Mouse (Mus musculus) intestine, embryonic 14.5 days (tissue): ENCODE measurements at regions not wholly inside any gene's neighbourhood (a gene's known extent, or its start where the extent isn't known, plus 50 kb on each side); places are given as distances from the start of the nearest gene placed in this dataset.

Source experiments
- ATAC-seq: fragments of 200-750 bp; cut with Nextera tagmentation; replicated peaks from 2 replicates; pipeline ENCODE4 v1.8.0; 2017; ENCODE audit warnings: low read depth, moderate number of reproducible peaks, moderate TSS enrichment, moderate library complexity; ENCODE audit not compliant: low FRiP score, low TSS enrichment
- DNase-seq: peaks from one replicate; pipeline ENCODE4 v3.0.0-alpha.2; 2018; ENCODE audit warnings: low spot score
- H3K27ac ChIP-seq: fragments of 300-500 bp; sonication (generic); 2 replicates; pipeline ENCODE4 v1.5.1; 2014; ENCODE audit warnings: low read depth, mild to moderate bottlenecking, control low read depth
- H3K27me3 ChIP-seq: fragments of 300-500 bp; sonication (generic); replicated peaks from 2 replicates; pipeline ENCODE4 v1.6.1; 2014; ENCODE audit warnings: low read length, control low read depth; ENCODE audit not compliant: control insufficient read depth, insufficient read depth
- H3K36me3 ChIP-seq: fragments of 300-500 bp; sonication (generic); 2 replicates; pipeline ENCODE4 v1.6.1; 2014; ENCODE audit warnings: low read length, control low read depth; ENCODE audit not compliant: control insufficient read depth, insufficient read depth
- H3K4me1 ChIP-seq: fragments of 300-500 bp; sonication (generic); replicated peaks from 2 replicates; pipeline ENCODE4 v1.6.1; 2014; ENCODE audit warnings: low read length, control low read depth, mixed read lengths; ENCODE audit not compliant: control insufficient read depth, insufficient read depth
- H3K4me2 ChIP-seq: fragments of 300-500 bp; sonication (generic); 2 replicates; pipeline ENCODE4 v1.6.1; 2014; ENCODE audit warnings: low read length
- H3K4me3 ChIP-seq: fragments of 300-500 bp; sonication (generic); 2 replicates; pipeline ENCODE4 v1.5.1; 2014; ENCODE audit warnings: low read depth, low read length, control low read depth, mixed read lengths
- H3K9ac ChIP-seq: fragments of 300-500 bp; sonication (generic); 2 replicates; pipeline ENCODE4 v1.6.1; 2014; ENCODE audit warnings: mild to moderate bottlenecking, low read length
- H3K9me3 ChIP-seq: fragments of 300-500 bp; sonication (generic); 2 replicates; pipeline ENCODE4 v1.6.1; 2016; ENCODE audit warnings: low read length, control low read depth; ENCODE audit not compliant: control insufficient read depth
- WGBS: fragments of 180-500 bp; shearing (Covaris S2); extraction: QIAGEN DNeasy Blood & Tissue Kit; methylation state at CpG from one replicate; pipeline ENCODE4 v1.1.7; 2014; 5-methylcytosine and 5-hydroxymethylcytosine counted together

DNA sequence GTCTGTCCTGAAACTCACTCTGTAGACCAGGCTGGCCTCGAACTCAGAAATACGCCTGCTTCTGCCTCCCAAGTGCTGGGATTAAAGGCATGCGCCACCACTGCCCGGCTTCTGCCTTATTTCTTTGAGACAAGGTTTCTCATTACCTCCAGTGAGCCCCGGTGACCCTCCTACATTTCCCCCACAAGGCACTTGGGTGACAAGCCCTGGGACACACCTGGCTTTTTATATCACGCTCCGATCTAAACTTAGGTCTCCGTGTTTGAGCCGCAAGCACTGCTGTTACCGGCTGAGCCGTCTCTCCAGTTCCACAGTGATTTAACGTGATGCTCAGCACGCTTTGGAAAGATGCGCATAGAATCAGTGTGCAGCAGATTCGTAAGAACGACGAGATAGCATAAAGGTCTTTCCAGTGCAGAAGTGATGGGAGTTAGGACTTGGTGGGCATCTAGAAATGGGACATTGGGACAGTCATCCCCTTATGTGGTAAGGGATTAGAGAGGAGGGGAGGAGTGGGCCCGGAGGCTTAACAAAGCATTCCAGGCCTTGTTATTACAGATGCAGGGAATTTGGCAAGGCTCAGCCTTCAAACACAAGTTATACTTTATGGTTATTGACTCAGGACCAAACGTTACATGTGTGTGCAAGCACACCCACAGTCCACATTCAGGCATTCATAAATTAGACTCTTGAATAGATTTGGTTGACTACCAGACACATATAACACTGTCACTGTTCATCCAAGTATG lies 56.9 kb upstream of the Slc38a4 start:
- Histone ChIP-seq H3K4me2 (no peak overlapping the region), H3K27ac (no peak overlapping the region), H3K9me3 (no peaks in the 10 kb centered on the region), H3K27me3 (no peaks in the 10 kb centered on the region), H3K4me1 (peaks cover 4% of the 10 kb centered on the region; the same call in 1 of the 2 replicates), H3K4me3 (no peak overlapping the region), H3K36me3 (no peaks in the 10 kb centered on the region), H3K9ac (no peak overlapping the region)
- ATAC-seq (no peak), DNase-seq (peak; percentile 47)
- WGBS: 81% methylated on average over 19 of the region's 19 CpGs

DNA sequence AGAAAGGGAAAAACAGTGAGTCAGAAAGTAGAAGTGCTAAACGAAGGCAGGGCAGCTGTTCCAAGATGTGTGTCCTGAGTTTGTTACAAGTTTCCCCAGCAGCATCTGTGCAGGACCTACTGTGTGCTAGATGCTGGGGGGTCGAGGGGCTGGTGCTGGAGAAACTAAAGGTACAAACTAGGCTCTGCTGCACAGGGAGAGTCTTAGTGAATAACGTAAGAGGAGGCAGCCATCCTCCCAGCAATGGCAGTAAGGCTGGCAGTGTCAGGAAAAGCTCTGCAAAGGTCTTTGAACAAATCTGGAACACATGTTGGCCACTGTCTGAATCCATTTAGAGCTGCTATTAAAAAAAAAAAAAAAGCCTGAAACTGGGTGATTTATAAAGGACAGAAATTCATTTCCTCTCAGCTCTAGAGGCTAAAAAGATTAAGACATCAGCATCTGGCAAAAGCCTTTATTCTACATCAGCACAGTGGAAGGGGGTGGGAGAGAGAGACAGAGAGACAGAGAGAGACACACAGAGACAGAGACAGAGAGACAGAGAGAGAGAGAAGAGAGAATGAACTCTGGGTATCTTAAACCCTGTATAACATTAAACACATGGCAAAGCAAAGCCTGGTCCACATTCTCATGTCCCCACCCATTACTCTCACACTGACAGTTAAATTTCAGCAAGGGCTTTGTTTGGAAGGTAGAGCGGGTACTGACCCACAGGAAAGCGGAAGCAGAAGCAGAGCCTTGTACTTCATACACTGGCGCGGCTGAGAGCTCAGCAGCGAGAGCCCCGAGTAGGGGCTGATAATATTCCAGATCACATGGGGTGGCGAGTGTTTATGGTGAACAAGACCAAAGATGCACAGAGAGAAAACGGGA lies 55.8 kb upstream of the Slc38a4 start:
- Histone ChIP-seq H3K36me3 (no peaks in the 10 kb centered on the region), H3K27me3 (no peaks in the 10 kb centered on the region), H3K9ac (no peak overlapping the region), H3K4me1 (peaks cover 4% of the 10 kb centered on the region; the same call in 1 of the 2 replicates), H3K27ac (no peak overlapping the region), H3K9me3 (no peaks in the 10 kb centered on the region), H3K4me2 (no peak overlapping the region), H3K4me3 (no peak overlapping the region)
- DNase-seq (no peak), ATAC-seq (no peak)
- WGBS: 54% methylated on average over 11 of the region's 11 CpGs

DNA sequence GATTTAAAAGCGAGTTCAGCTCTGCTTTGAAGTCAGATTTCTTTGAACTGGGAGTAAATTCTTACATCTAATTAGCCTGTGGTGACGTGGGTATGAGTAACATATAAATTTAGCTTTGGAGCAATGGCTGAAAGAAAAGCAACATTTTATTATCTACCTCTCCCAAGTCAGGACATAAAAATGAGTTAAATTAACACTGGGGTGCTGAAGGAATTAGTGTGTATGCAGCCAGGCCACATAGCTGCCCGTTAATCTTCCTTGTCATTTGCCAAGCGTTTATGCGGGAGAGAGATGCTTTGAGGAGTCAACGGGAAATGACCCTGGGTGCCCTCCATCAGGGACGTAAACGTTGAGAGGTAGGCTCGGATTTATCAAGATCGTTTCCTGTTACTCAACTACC lies 52.0 kb upstream of the Slc38a4 start:
- no peak overlapping the region for H3K4me3 ChIP-seq
- H3K9me3 ChIP-seq: no peaks in the 10 kb centered on the region
- WGBS: 18% methylated on average over 10 of the region's 10 CpGs
- no peak overlapping the region for H3K4me2 ChIP-seq
- H3K36me3 ChIP-seq: no peaks in the 10 kb centered on the region
- no peak for DNase-seq
- H3K27me3 ChIP-seq: no peaks in the 10 kb centered on the region
- H3K27ac ChIP-seq: no peak overlapping the region
- no peak for ATAC-seq
- H3K9ac ChIP-seq: no peak overlapping the region
- H3K4me1 ChIP-seq: peaks cover 8% of the 10 kb centered on the region; the same call in 1 of the 2 replicates

DNA sequence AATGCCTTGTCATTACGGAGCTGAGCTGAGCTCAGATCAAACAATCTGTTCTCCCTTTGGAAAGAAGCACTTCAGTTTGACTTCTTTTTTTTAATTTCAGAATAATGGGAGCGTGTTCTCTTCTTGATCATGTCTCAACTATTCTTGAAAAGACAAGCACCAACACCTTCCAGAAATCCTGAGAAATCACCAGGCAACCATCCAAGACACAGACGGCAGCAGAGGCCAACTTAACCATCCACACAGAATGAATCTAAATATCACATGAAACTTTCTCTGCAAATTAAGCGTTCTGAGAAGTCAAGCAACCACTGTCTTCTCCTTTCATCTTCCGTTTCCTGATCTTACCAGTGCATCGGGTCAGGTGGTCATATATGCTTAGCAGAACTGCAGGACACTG lies 50.8 kb upstream of the Slc38a4 start:
- peak; percentile 18 for DNase-seq
- Histone ChIP-seq H3K4me3 (no peak overlapping the region), H3K27me3 (no peaks in the 10 kb centered on the region), H3K9me3 (no peaks in the 10 kb centered on the region), H3K9ac (no peak overlapping the region), H3K27ac (no peak overlapping the region), H3K4me2 (no peak overlapping the region), H3K4me1 (peaks cover 4% of the 10 kb centered on the region; the same call in 1 of the 2 replicates), H3K36me3 (no peaks in the 10 kb centered on the region)
- WGBS: 72% methylated on average over 6 of the region's 6 CpGs
- no peak for ATAC-seq
